Mouse (Mus musculus) urinary bladder, adult 18-20 months (tissue): ENCODE data around the gene Gm7534.
"Not testable (repeated sequence)": the region's sequence is repeated elsewhere in the genome, so short reads cannot be mapped to it uniquely, and the experiment has no call there.

Source experiments
- DNase-seq, 2 experiments: peaks; one replicate each; pipeline ENCODE4 v3.0.0; 2022; ENCODE audit warnings: low spot score in 2 of 2, mixed read lengths in 2 of 2

The Gm7534 gene

GRCm38 (mm10) chr4:134203340-134203896 lies 614 bp upstream of the Gm7534 start:
- no peak for DNase-seq

DNA sequence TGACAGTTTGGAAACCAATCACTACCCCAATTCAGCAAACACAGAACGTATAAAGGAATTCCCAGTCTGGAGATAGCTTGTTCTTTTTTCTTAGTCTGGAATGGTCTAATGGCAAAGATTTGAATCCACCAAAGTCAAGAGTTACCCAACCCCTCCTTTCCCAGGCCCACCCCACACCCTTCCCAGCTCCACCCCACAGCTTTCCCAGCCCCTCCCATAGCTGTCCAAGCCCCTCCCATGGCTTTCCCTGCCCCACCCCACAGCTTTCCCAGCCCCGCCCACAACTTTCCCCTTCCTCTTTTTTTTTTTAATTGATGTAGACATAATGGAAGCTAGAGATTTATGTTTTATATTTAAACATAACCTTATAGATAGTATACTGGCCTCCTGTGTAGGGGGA lies 3.4 kb downstream of the Gm7534 start:
- no peak for DNase-seq

GRCm38 (mm10) chr4:134186268-134186667 lies 16.5 kb downstream of the Gm7534 start:
- no peak for DNase-seq

- no peak for DNase-seq
Measured at GRCm38 (mm10) chr4:134185569-134185968, 17.2 kb downstream of the Gm7534 start.

GRCm38 (mm10) chr4:134183711-134184110 lies 19.1 kb downstream of the Gm7534 start:
- DNase-seq = no peak

DNA sequence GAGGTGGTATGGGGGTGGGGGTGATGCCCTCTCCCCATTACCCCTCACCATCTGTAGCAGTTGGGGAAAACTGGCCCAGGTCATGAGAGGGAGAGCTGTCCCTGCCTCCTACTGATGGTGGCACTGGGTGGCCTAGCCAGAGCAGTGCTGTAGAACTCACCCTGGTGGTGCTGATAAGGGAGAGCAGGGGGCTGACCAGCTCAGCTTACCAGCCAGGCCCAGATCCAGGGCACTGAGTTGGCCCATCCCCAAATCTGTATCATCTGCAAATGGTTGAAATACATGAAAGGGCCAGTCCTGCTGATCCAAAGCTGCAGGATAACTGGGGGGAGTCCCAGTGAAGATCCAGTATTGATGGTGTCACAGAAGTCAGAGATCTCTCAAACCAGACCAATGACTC lies 21.0 kb downstream of the Gm7534 start:
- no peak for DNase-seq

GRCm38 (mm10) chr4:134181112-134181511 lies 21.7 kb downstream of the Gm7534 start:
- DNase-seq = no peak

DNA sequence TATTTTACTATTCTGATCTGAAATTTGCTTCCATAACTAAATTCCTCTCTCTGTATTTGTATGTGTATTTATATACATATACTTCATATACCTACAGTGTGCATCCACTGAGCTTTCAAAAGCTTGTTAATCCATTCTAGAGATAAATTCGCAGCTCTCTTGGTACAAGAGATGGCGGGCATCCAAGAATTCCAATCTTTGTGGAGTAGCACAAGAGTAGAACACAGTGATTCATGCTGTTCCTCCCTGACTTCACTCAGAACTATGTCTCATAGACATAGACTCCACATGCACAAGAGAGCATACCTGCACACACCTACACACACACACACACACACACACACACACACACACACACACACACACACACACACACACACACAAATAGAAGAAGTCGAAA lies 30.4 kb downstream of the Gm7534 start:
- DNase-seq = no peak

GRCm38 (mm10) chr4:134166906-134167305 lies 35.9 kb downstream of the Gm7534 start:
- DNase-seq = no peak

- DNase-seq = no peak
Measured at GRCm38 (mm10) chr4:134165548-134166465, 37.0 kb downstream of the Gm7534 start.

GRCm38 (mm10) chr4:134165024-134165423 lies 37.8 kb downstream of the Gm7534 start:
- no peak for DNase-seq

GRCm38 (mm10) chr4:134164591-134164990 lies 38.2 kb downstream of the Gm7534 start:
- DNase-seq = no peak

GRCm38 (mm10) chr4:134160071-134160470 lies 42.7 kb downstream of the Gm7534 start:
- peak; percentile 29 to 33 for DNase-seq

DNA sequence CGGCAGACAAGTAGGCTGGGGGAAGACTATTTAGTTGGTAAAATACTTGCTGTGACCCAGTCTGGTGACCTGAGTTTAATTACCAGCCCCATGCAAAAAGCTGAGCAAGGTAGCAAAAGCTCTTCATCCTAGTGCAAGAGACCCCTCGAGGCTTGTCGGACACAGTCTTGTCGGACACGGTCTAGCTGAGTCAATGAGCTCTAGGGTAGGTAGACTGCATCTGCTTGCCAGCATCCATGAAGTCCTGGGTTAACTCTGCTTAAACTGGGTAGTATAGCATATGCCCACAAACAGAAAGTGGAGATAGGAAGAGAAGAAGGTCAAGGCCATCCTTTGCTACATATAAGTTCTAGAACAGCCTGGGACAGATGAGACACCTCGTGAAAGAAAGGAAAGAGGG lies 44.0 kb downstream of the Gm7534 start:
- DNase-seq = no peak

GRCm38 (mm10) chr4:134157558-134157957 lies 45.2 kb downstream of the Gm7534 start:
- DNase-seq = no peak

GRCm38 (mm10) chr4:134156744-134157143 lies 46.1 kb downstream of the Gm7534 start:
- peak; percentile 17 to 49 for DNase-seq

DNA sequence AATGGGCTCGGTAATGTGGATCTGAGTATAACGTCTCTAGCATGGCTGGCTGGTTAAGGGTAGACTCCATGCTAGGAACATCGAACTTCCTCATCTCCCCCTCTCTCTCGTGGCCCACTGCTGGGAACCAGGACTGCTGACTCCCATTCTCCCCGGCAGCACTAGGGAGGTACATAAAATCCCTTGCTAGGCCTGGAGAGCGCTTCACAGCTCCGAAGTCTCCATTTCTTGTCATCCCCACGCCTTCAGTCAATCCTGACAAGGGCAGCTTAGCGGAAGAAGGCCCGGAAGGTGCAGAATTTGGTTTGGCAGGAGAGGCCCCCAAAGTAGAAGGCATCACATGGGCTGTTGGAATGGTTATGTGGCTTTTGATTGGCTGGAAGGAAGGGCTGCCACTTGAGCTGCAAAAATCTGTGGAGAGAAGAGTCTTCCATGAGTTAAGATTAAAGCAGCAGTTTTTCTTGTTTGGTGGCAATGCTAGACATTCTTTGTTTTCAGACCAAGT lies 46.8 kb downstream of the Gm7534 start:
- DNase-seq = no peak

GRCm38 (mm10) chr4:134155531-134155930 lies 47.3 kb downstream of the Gm7534 start:
- DNase-seq = no peak

GRCm38 (mm10) chr4:134154354-134154753 lies 48.5 kb downstream of the Gm7534 start:
- DNase-seq = no peak

GRCm38 (mm10) chr4:134153656-134154055 lies 49.1 kb downstream of the Gm7534 start:
- no peak for DNase-seq

GRCm38 (mm10) chr4:134152112-134152511 lies 50.7 kb downstream of the Gm7534 start:
- DNase-seq = no peak

DNA sequence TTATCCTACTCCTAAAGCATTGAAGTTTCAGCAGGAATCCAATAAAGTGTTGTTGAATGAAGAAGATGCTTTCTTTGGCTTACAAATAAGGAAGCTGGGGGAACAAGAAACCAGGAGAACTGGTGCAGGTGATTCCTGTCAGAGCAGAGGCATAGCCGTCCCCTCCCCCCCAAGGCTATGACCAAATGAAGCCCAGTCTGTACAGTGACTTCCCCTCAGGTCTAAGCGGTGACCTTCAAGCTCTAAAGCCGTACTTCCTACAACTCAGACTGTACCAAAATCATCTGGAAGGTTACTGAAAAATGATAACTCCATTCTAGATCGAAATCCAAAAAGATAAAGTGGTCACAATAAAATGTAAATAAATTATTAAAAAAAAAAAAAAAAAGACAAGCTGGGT lies 53.4 kb downstream of the Gm7534 start:
- DNase-seq = no peak

GRCm38 (mm10) chr4:134144297-134144696 lies 58.5 kb downstream of the Gm7534 start:
- DNase-seq = not testable (repeated sequence)
